Mouse (Mus musculus): ENCODE measurements around the gene 4921524J17Rik.

- no peak for TF ChIP-seq CTCF (IDR thresholded peaks at IDR 0.05 in 2 of 3, conservative IDR thresholded peaks at IDR 0.05 in 1 of 3; ENCODE audit: control insufficient read depth in 1 of 3, insufficient read depth in 1 of 3, low read depth in 2 of 3, low read length in 3 of 3, poor library complexity in 1 of 3, severe bottlenecking in 1 of 3)
- no peak for TF ChIP-seq POLR2A (IDR thresholded peaks at IDR 0.05; ENCODE audit: control insufficient read depth in 1 of 2, insufficient read depth in 1 of 2, low read depth in 1 of 2, low read length in 2 of 2, poor library complexity in 1 of 2)
- TF ChIP-seq TAL1 (IDR thresholded peaks at IDR 0.05; ENCODE audit: low read length) = no peak
- TF ChIP-seq NELFE (IDR thresholded peaks at IDR 0.05; ENCODE audit: low read depth, low read length) = no peak
Measured at GRCm38 (mm10) chr8:85408526-85408925, 24.1 kb downstream of the 4921524J17Rik start.

All from MEL (cell line).